Mouse (Mus musculus) T-helper 1 cell (primary cell): ENCODE data around the gene Ptgfr.

ENCODE experiments used
- in situ Hi-C: fragments of 300-600 bp; cut with MboI, MseI; formaldehyde crosslinking; loops from one replicate; pipeline ENCODE4 v1.15.1; 2025; ENCODE audit warnings: high pct_unique_total_duplicates

Ptgfr gene

GRCm38 (mm10) chr3:151836871-151837680, at the start of gene Ptgfr:
Gene Ptgfr (minus strand): TSS chr3:151837630.
- in situ Hi-C loops = no loop called here

- in situ Hi-C loops = no loop called here
These were observed 46.5 kb upstream of the Ptgfr start for GRCm38 (mm10) chr3:151883881-151884280.

GRCm38 (mm10) chr3:151879981-151880380, 42.6 kb upstream of the Ptgfr start:
- in situ Hi-C loops = no loop called here

- in situ Hi-C loops = no loop called here
These were observed 31.5 kb upstream of the Ptgfr start for GRCm38 (mm10) chr3:151868970-151869369.

- in situ Hi-C loops = no loop called here
These were observed 13.9 kb upstream of the Ptgfr start for GRCm38 (mm10) chr3:151851344-151851743.

- in situ Hi-C loops = no loop called here
These were observed 13.2 kb upstream of the Ptgfr start for GRCm38 (mm10) chr3:151850621-151851020.

- in situ Hi-C loops = no loop called here
These were observed 8.9 kb upstream of the Ptgfr start for GRCm38 (mm10) chr3:151846292-151846691.

GRCm38 (mm10) chr3:151844361-151845154, 7.1 kb upstream of the Ptgfr start:
- in situ Hi-C loops = no loop called here

- in situ Hi-C loops = no loop called here
These were observed 3.3 kb upstream of the Ptgfr start for GRCm38 (mm10) chr3:151840688-151841087.

- in situ Hi-C loops = no loop called here
These were observed 942 bp upstream of the Ptgfr start for GRCm38 (mm10) chr3:151838372-151838771.

- in situ Hi-C loops = no loop called here
These were observed 319 bp upstream of the Ptgfr start for GRCm38 (mm10) chr3:151837749-151838148.

- in situ Hi-C loops = no loop called here
These were observed 979 bp downstream of the Ptgfr start for GRCm38 (mm10) chr3:151836451-151836850.

GRCm38 (mm10) chr3:151835831-151836230, 1.6 kb downstream of the Ptgfr start:
- in situ Hi-C loops = no loop called here

GRCm38 (mm10) chr3:151827950-151828610, 9.3 kb downstream of the Ptgfr start:
- in situ Hi-C loops = no loop called here

GRCm38 (mm10) chr3:151819811-151820210, 17.6 kb downstream of the Ptgfr start:
- in situ Hi-C loops = no loop called here

- in situ Hi-C loops = no loop called here
These were observed 19.2 kb downstream of the Ptgfr start for GRCm38 (mm10) chr3:151818265-151818664.

- in situ Hi-C loops = no loop called here
These were observed 28.8 kb downstream of the Ptgfr start for GRCm38 (mm10) chr3:151808613-151809012.

GRCm38 (mm10) chr3:151788622-151789021, 48.8 kb downstream of the Ptgfr start:
- in situ Hi-C loops = no loop called here

GRCm38 (mm10) chr3:151775089-151775488, 62.3 kb downstream of the Ptgfr start:
- in situ Hi-C loops = no loop called here

- in situ Hi-C loops = no loop called here
These were observed 66.4 kb downstream of the Ptgfr start for GRCm38 (mm10) chr3:151771074-151771473.

GRCm38 (mm10) chr3:151749737-151750136, 87.7 kb downstream of the Ptgfr start, which contains the start of gene Ifi44:
Gene Ifi44 (minus strand): TSS chr3:151749960.
- in situ Hi-C loops = no loop called here

- in situ Hi-C loops = no loop called here
These were observed 88.9 kb downstream of the Ptgfr start for GRCm38 (mm10) chr3:151748514-151748913.
